Mouse (Mus musculus) yolk sac, embryonic 10.5 days (tissue): ENCODE measurements at regions not wholly inside any gene's neighbourhood (a gene's known extent, or its start where the extent isn't known, plus 50 kb on each side); places are given as distances from the start of the nearest gene placed in this dataset.

ENCODE experiments used
- DNase-seq: peaks from one replicate; pipeline ENCODE4 v3.0.0-alpha.2; 2017; ENCODE audit warnings: low spot score

DNA sequence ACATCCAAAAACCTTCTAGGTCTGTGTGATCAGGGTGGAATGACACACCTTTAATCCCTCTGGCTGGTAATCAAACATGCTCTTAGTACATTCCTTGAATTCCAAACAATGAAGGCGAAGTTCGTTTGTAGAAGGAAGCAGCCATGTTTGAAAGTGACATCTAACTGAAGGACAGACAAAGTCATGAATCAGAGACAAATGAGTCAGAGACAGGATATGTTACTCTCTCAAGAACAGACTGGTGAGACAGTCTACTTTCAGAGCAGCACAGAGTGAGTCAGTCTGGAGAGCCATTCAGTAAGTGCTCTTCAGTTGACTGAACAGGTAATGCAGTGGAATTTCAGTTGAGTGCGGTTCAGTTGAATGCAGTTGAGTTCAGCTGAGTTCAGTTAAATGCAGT lies 150.4 kb downstream of the Cpe start:
- no peak for DNase-seq

DNA sequence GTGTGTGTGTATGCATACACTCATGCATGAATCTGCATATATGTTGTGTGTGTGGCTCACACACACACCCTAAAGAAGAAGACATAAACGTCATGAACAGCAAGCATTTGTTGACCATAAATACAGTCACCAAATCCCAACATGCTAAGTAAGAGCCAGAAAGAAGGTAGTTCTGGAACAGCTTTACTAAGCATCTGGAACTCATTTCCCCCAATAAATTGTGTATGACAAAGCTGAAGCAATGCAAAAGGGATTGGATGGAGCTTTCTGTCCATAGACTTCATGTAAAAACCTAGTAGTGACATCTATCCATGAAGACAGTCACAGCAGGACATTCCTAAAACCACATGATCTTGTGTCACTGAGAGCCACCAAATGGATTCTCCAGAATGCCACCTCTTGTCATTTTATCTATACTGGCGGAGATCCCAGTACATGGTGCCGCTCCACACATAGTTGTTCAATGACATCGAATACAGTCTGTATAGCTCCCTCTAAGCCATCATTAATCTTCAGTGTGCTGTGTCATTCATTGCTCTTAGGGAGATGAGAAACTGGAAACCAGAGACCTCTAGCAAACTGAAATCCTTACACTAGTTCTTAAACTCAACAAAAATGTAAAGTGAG lies 152.9 kb downstream of the Cpe start:
- no peak for DNase-seq

DNA sequence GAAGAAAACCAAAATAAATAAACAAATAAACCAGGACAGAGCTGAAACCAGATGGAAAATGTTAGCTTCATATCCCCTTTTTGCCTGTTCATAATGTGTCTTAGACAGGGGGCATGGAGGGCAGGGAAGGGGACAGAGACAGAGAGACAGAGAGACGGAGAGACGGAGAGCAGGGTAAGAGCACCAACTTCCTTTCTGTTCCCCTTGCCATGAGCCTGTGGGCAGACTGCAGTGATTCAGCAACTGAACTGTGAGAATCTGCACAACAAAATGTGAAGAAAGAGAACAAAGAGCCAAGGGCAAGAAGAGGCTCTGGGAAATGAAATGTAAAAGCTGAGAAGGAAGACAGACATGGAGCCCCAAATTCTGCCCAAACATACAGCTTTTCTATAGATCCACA lies 161.1 kb downstream of the Cpe start:
- DNase-seq: no peak

DNA sequence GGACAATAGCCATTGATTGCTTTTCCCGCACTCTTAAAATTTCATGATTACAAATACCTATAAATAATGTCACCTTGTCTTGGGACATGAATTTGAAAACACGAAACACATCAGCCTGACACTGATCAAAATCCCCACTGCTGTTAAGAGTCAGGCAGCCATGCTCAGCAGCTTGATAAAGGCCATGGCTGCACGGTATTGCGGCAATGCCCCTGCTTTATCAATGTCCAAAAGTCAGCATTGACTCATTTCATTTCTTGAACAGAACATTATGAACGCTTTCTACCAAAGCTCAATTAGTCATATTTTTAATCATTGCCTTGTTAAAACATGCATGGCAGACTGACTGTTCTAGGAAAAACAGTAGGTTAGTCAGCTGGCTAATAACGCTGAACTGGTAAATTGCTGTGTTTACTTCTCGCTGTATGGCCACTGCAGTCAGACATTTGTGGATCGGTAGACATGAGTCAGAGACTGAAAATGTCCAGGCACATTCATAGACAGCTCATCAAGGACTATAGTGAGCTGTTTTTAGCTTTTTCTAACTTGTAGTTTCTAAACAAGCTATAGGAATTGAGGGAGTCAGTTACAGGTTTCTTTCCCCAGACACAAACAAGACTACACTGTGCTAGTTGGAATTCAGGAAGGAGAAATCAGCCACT lies 170.3 kb downstream of the Cpe start:
- DNase-seq: no peak

DNA sequence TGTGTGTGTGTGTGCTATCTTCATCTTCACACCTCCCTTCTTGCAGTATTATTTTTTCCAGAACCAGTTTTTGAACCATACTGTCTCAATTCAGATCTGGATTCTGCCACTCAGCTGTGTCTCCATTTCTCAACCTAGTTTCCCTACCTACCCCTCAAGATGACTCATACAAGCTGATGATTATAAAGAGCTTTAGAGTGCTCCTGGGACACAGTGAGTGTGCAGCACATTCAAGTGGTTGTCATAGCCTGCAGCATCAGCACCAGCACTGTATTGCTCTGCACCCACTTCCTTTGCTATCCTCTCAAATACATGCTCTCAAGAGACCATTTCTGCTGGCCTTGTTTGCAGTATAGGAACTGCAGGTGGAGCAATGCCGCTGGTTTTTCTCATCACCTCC lies 173.2 kb downstream of the Cpe start:
- DNase-seq: no peak

DNA sequence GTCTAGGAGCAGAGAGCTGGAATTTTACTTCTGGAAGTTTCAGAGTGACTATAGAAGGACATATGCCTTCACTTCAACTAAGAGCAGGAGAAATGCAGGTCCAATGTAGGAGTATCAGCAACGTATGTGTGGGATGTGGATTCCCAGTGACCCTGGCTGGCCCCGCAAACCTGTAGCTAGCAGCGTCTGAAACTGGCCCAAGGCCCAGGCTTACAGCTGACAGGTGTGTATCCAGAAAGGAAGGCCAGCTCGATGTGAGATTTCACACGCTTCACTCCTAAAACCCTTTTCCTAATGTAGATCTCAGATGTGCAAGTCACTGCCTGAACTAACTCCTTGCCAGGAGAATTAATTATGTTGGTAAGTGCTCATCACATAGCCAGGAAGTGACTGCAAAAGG lies 176.9 kb downstream of the Cpe start:
- DNase-seq: no peak

DNA sequence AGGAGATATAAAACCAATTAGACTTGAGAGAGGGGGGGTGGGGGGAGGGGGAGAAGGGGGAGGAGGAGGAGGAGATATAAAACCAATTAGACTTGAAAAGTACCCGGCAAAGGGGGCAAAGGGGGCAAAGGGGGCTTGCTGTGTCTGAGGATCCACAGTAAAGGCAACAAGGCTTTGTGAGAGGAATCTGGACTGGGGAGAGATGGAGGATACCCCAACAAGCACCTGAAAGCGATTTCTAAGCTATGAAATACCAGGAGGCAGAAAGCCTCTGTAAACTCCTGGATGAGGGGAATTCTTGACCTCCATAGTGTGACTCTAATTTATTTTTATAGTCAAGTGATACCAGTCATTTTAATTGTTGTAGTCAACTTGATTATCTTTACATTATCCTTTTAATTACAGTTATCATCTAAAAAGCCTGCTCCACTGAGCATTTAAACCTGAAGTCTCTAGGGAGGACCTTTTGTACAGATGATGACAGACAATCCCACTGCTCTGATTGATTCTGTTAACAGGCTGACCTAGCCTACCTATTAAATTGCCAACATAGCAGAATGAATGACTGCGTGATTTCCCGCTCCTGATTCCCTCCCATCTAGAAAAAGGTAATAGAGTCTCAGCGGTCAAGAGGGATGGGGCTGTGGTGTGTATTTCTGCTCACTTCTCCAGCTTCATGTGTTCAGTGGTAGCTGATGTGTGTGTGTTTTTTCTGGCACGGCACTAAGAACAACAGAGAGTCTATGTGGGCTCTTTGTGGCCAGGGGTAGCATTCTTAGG lies 195.4 kb downstream of the Cpe start:
- DNase-seq: no peak

DNA sequence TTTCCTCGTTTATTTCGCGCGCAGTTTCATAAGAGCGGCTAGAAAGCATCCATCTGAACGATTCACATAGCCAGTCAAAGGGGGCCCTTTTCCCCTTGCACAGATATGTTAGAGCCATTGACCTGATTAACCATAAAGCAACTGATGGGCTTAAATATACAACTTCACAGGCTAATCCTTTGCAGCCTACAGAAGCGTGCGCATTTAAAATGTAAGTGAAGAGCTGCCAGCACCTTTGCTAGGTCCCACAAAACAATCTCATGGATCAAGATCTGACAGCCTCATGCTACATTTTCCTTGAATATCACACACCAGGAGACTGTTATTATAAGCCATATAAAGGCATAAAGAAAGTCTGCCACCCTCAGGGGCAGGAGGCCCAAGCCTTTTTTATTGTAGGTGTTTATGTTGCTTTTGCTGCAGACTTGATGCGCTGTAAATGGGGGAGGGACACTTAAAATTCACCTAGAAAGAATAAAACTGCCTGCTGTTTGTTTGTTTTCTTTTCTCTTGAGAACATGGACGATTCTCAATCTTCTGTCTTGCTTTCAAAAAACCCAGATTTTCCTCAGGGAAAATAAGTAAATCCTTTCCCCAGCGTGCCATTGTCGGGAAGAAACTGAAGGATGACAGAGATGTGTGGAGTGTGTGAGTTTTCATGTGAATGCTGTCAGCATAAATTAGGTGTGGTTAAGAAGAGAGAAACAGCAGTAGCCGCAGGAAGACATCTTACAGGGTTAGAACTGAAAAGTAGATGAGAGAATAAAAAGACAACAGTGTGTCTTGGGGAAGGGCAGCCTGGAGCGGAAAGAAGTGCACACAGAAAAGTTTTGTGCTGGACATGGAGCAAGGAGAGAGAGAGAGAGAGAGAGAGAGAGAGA lies 196.3 kb downstream of the Cpe start:
- DNase-seq: no peak

DNA sequence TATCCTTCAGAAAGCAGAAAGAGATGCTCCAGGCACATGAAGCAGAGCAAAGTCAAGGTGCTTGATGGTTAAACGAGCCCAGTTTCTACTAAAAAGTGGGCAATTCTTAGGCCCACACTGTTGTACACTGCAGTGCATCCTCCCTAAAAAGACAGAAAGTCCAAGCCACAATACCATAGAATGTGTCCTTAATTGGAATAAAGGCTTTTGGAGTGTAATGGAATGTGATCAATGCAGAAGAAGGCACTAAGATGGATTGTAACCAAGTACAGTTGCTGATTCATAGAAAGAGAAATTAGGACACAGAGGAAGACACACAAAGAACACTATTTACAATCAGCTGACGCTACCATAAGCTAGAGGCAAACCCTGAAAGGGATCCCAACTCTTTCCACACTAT lies 201.3 kb downstream of the Cpe start:
- no peak for DNase-seq

DNA sequence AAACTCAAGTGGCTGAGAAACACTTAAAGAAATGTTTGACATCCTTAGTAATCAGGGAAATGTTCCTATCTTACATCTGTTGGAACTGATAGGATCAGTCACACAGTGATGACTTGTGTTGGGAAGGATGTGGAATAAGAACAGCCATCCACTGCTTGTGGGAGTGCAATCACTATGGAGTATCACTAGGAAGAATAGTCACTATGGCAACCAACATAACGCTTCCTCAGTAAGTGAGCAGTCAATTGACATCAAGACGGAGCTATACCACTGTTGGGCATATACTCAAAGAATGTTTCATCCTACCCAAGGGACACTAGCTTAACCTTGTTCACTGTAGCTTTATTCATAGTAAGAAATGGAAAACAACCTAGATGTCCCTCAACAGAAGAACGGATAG lies 204.8 kb downstream of the Cpe start:
- DNase-seq: no peak

DNA sequence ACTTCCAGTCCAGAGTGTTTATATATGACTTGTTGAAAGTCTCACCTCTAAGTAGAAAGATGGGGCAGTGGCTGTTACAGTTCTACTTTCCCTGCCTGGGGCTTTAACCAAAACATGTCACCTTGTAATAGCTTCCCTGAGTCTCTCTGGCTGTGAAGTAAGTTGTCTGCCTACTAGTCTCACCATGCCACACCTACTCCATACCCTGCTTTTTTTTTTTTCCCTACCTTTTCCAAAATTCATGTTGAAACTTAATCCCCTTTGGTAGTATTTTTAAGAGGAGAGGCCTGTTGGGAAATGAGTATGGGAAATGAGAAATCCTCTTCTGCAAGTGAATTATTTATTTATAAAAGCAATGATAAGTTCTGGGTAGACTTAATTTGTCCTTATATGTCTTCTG lies 219.6 kb downstream of the Cpe start:
- DNase-seq: no peak

DNA sequence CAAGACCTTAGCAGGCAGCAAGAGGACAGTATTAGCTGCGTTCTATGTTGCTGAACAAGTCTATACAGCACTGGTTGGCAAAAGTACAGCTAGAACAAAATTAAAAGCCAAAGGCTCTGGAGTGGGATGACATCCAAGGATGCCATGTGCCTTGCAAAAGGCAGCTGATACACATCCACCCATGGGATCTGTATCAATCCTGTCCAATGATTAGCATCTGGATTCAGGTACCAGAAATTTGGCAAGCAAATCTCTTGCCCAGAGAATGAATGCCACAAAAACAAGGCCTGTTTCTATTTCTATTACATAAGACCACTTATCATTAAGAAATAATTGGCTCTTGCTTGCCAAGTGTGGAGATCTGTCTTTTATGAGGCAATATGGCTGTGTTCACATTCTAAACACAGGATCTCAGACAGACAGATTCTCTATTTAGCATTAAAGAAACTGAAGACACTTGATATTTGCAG lies 220.0 kb downstream of the Cpe start:
- no peak for DNase-seq

DNA sequence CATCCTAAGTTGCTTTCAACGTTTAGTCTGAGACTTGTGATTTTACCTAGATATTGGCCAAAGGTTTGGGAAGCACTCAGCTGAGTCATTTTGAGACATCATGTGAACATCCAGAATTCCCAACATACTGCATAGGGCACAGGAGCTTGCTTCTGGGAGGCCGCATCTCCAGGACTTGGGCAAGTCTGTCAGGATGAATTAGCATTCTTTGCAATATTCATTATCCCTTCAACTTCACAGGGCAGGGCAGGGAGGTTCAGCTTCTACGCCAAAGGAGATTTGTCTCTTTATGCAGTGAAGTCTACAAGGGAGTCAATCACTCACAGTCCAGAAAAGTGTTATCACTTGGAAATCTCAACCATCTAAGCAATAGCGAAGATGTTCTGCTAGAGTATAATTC lies 231.7 kb downstream of the Cpe start:
- DNase-seq: no peak

DNA sequence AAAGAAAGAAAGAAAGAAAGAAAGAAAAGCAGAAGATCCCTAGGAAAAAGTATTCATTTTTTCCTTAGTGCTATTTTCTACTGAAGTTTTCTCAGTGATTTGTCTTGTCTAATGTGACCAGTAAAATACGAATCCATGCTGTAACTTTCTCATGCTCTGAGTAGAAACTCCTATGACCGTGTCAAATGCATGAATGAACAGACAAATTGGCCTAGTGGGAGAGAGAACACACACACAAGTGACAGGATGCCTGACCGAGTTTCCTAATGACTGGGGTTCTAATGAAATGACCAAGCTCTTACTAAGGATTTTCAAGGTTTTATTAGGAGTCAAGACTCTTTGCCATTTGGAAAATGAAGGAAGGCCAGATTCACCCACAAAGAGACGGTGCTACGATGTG lies 235.9 kb downstream of the Cpe start:
- DNase-seq: no peak

DNA sequence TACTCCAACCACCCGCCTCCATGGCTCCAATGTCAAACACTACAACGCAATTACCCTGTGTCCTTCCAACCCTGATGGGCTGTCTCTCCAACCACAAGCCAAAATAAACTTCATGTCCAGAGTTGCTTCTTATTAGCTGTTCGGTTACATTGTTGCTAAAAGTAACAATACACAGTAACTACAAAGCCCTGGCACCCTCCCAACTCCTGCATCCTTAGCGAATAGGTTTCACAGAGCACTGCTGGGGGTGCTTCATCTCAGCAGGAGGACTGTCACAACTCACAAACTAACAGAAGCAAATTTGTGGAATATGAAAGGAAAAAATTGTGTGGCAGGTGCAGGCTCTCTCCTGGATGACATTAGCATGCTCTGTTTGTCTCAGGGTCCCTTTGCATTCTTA lies 238.1 kb downstream of the Cpe start:
- no peak for DNase-seq

DNA sequence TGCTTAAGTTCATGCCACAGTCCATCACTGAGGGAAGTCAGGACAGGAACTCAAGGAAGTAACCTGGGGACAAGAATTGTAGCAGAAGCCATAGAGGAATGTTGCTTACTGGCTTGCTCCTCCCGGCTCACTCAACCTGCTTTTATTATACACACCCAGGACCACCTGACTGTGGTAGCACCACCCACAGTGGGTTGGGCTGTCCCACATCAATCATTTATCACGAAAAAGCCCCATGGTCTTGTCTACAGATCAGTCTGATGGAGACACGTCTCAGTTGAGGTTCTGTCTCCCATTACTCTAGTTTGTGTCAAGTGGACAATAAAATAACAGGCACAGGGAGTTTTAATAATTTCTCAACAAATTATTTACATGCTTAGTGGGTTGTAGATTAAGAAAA lies 239.3 kb upstream of the Tll1 start:
- no peak for DNase-seq

DNA sequence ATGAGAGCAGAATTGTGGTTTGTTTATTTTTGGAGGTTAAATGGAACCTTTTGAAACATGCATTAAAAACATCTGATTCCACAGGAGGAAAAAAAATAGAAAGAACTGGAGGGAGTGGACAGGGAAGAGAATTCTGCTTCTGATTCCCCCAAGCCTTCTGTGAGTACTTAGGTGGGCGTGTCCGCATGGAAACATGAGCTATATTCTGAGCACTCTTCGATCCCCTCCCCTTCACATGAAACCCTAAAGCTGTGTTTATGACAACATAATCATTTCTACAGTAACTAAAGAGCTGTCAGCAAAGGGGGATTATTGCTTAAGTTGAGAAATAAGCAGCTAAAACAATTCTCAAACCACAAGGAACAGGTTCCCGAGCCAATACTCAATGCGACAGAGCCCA lies 238.4 kb upstream of the Tll1 start:
- no peak for DNase-seq

DNA sequence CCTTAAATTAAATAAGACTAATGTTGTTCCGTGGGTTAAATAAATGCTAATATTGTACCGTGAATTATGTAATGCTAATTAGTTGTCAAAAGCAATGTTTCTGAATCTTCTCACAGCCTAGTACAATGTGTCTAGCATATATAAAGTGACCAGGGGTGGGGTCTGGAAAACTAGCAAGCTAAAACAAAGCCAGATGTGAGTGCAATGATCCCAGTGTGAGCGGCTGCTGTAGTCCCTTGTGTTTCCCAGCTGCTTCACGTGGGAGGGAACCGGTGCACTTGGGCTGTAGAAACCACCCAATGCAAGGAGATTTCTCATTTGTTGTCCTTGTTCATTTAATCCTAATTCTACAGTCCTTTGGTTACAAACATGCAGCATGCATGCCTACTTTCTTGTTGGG lies 232.4 kb upstream of the Tll1 start:
- no peak for DNase-seq

DNA sequence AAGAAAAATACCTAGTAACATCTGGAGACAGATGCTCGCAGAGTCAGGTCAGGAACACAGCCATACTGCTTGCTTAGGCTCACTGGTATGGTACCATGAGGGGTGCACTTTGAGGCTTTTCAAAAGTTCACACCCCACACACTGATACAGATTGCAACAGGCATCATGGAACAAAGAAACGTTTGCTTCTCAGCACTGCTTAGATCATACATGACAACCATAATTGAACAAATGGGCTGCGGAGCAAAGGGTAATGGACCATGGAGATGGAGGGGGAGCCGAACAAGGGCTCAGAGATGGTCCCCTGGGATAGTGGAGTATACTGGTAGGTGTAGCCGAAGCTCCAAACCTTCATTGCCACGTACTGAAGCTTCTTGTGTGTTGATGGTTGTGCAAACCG lies 228.6 kb upstream of the Tll1 start:
- no peak for DNase-seq

DNA sequence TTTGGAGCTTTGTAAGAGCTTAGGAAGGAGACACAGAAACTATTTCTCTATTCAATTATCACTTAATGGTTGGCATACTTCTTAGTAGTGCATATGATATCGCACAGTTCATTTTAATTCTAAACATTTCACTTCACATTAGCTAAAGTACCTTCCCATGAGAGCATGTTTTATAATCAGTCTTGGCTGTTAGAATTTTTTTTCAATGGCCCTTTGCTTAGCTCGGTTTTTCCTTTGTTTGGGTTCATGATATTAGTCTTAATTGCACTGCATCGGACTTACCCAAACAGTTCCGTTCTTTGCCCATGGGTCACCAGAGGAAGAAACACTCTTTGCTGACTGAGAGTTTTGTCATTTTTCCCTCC lies 216.8 kb upstream of the Tll1 start:
- no peak for DNase-seq

DNA sequence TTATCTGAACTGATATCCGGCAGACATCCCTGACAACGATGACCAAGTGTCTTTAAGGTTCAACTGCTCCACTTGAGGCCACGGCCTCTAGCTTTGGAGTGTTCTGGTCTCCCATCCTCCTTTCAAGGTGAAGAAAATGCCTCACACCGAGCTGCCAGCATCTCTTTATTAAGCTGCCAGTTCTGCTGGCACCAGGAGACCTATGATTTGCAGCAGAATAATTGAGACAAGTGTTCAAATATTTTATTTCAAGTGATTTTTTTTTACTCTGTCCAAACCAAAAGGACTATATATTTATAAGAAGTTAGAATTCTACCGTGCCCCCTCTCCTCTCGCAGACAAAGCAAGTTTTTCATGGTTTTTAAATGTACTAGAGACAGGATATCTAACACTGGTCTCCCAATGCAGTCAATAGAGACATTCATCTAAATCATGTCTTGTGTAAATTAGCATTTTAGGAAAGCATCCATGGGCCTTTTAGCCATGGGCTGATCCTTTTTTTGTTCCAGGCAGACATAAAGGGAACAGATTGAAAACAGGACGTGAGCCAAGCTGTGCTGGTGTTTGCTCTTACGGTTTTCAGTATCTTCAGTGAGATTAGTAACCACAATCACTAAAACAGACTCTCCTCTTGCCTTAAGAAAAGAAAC lies 216.3 kb upstream of the Tll1 start:
- no peak for DNase-seq
